Mouse (Mus musculus): ENCODE measurements around the gene Mcam.
"Not testable (repeated sequence)": the region's sequence is repeated elsewhere in the genome, so short reads cannot be mapped to it uniquely, and the experiment has no call there.

Gene Mcam

DNA sequence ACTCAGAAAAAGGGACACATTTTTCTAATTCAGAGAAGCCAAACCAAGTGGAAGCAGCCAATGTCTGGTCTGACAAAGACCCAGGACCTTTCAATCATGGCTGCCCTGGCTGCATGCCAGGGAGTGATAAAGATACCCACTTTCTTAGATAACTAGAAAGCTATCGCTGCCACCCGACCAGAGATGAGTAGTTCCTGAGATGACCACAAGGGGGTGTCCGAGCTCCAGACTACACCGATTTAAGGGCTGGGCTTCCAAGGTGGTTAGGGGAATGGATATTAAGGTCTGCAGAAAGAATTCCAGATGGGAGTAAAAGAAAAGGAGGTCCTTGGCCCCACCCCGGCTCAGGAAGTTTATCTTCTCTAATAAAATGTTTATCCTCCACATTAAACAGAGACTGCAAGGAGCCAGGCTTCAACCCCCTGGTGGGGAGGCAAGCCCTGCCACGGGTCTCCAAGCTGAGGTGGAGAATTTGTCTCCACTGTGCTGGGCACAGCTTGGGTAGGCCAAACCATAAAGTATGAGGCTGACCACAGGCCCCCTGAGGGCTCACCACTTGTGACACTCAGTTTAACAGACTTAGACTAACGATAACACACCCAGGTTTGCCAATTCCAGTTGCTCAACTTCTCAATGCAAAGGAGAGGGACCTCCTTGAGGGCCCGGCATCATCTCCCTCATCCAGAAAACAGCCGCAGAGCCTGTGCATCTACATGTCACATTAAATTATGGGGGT, 24.7 kb upstream of the Mcam start:
- DNase-seq (ENCODE audit: low spot score) = peak; percentile 81

DNA sequence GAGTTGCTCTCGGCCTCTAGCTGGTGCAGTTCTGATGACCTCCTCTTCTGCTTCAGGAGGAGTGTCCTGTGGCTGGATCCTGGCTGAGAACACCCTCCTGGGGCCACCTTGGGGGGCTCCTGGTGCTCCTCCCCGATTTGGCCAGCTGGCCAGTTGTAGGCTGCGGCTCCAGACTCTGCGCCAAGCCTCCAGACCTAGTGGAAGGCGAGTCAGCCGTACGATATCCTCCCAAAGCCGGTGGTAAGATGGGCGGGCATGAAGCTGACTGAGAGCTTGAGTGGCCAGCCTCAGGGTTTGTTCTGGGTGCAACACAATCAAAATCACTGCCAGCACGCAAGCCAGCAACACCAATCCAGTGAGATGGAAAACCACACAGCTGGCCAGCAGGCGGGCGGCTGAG, 22.4 kb upstream of the Mcam start:
- DNase-seq (ENCODE audit: low spot score) = not testable (repeated sequence)

DNA sequence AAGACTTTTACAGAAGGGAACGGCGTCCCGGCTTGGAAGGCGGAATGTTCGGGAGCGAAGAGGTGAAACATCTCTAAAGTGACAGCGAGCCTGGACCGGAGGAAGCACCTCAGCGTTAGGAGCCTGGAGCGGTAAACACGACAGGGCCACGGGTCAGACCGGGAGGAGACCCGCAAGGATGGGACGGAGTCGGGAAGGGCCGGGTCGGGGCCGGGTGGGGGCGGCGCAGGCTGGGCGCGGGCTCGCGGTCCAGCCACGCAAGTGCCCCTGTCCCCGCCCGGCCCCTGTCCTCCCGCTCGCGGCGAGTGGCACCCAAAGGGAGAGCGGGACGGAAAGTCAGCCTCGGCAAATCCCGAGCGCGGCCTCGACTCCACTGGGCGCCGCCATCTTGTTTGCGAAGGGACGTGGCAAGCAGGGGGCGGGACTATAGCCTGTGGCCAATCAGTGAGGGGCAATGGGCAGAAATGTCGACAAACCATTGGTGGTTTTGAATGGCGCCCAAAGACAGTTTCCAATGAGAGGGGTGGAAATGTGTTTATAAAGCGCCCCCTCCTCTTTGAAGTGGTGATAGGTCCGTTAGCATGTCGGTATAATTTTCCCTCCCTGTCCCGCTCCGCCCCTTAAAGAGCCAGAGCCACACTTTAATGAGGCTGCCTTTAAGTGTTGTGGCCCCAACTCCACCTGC, 21.0 kb upstream of the Mcam start, which contains the start of the genes Gm49380 and Rnf26:
TSS of gene Gm49380 (minus strand) at position 396 of the 685 bp plus-strand sequence.
TSS of gene Rnf26 (minus strand) at position 413 of the 685 bp plus-strand sequence.
- peak; percentile 98 for DNase-seq (ENCODE audit: low spot score)

DNA sequence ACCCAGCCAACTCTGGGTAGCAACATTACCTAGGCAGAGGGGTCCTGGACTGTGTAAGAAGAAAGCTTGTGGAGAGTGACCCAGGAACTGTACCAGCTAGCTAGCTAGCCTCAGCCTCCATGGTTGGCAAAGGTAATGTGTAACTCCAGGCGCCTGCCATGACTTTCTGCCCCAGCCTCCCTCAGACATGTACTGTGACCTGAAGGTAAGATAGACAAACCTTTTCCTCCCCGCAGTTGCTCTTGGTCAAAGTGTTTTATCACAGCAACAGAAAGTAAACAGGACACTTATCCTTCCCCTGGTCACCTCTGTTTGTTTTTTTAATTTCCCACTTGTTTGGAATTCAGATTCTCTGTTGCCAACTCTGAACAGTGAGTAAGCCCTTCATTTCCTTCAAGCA, 19.8 kb upstream of the Mcam start:
- no peak for DNase-seq (ENCODE audit: low spot score)

DNA sequence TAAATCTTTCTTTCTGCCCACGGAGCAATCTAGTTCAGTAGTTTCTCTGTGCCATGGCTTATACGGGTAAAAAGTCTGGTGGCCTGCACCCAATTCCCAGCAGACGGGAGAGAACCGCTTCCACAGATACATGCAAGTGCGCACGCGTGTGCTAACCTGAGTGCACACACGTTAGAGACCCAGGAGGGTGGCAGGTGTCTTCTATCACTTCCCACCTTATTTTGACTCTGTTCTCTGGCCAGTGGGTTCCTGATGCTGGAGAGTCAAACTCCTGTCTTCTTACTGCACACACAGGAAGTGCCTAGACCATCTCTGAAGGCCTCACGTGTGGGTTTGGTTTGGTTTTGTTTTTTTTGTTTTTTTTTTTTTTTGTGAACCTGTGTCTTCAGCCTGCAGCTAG, 18.7 kb upstream of the Mcam start:
- no peak for DNase-seq (ENCODE audit: low spot score)

DNA sequence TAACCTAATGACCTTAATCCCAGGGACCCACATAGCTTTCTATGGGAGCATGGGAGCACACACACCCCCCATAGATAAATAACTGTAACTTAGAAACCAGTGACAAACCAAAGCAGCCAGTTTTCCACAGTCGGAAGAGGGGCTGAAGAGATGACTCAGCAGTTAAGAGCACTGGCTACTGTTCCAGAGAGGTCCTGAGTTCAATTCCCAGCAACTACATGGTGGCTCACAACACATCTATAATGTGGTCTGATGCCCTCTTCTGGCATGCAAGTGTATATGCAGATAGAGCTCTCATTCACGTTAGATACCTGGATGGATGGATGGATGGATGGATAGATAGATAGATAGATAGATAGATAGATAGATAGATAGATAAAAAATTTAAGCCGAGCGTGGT, 18.1 kb upstream of the Mcam start:
- no peak for DNase-seq (ENCODE audit: low spot score)

DNA sequence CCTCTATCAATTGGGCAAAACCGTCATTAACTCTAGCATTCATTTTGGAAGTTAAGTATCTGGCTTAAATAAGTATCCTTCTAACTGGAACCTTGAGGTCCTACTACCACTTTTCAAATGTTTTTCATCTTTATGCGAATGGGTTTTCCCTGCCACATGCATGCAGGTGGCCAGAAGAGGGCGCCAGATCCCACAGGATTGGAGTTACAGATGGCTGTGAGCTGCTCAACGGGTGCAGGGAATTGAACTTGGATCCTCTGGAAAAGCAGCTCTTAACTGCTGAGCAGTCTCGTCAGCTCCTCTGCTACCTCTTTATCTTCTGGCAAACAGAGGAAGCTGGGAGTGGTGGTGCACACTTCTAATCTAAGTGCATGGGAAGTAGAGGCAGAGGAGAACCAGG, 15.3 kb upstream of the Mcam start:
- DNase-seq (ENCODE audit: low spot score) = peak; percentile 56

DNA sequence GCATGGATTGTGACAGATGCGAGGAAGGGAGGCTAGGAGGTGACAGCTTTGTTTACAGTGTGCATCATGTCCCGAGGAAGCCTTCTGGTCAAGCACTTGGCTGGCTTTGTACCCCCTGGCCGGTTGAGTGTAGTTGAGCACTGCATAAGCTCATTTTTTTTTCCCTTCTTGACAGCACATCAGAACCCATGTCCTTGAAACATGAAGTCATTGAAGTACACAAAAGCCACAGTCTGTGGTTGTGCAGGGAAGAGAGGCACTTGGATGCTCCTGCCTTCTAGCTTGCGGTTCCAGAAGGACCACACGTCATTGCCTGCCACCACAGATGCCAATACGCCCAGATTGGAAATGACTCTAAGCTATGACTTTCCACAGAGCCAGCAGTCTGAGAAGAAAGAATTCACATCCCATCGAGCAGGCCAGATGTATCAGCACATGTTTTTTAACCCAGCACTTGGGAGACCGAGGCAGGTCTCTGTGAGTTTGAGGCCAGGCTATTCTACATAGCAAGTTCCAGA, 14.3 kb upstream of the Mcam start:
- DNase-seq (ENCODE audit: low spot score) = no peak

DNA sequence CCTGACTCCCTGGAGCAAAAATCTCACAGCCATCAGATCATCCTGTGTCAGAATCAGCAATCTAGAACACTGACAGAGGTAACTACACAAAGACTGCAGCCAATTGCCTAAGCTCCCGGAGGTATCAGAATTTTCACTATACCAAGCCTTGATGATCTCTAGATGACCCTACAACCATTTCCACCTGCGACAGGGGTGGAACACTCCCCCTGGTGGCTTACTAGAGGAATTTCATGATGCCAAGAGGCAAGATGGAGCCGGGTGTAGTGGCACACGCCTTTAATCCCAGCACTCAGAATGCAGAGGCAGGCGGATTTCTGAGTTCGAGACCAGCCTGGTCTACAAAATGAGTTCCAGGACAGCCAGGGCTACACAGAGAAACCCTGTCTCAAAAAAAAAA, 10.0 kb upstream of the Mcam start:
- no peak for DNase-seq (ENCODE audit: low spot score)

DNA sequence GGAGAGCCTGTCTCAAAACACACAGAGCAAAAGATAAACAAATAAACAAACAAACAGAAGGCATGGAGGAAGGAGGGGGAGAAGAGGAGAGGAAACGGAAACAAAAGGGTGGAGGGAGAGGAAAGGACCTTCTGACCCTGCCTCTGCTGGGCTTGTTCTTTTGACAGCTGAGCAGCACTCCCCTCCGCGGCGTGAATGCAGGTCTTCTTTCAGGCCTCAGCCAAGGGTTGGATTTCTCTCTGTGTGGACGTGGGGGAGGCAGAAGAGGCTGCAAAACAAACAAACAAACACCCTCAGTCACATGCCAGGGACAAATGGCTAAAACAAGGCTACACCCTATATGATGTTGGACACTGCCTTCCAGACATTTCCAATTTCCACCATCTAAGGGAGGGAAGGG, 9.2 kb upstream of the Mcam start:
- no peak for DNase-seq (ENCODE audit: low spot score)

DNA sequence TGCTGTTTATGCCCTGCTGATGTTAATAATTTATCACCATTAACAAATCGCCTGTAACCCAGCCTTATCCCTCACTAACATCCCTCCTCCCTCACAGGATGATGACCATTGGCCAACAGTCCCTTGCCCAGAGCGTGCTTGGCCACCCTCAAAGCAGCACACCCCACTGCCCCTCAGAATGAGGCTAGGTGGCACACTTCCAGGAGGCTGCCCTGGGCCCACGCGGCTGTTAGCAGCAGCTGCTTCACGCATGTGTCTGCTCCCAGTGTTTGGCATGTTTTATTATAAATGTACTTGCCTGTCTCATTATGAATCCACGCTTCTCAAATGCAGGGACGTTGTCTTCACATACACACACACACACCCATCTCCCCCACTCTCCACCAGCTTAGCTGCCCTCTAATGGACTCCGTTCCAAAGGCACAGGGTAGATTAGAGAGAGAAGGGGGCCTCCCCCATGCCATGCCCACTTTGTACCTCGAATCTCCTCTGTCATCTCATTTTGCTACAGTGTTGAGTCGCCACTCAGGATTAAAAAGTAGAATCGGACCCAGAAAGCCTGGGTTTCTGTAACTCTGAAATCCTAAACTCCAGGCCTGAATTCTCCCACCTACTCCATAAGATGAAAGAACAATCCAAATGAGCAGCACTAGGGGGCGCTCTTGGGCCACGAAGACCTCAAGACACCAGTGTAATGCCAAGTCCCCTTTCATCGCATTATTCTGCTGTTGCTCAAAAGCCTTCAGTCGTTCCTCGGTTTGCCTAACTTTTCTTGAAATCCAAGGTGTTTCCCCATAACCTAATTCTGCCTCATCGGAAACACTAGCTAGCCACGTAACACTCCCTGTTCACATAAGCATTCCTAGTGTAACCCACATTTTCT, 8.5 kb upstream of the Mcam start:
- DNase-seq (ENCODE audit: low spot score) = peak; percentile 82

DNA sequence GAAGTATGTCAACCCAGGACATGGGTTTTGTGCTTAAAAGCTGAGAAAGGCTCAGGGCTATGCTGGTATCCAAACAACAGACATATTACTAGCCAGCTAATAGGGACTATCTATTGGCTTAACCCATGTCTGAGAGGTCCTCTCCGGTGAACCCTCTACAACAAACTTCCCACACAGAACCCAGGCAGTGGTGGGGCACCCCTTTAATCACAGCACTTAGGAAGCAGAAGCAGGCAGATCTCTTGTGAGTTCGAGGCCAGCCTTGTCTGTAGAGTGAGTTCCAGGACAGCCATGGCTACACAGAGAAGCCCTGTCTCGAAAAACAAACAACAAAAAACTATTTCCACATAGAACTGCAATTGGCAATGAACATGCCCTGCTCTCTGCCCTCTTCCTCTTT, 7.5 kb upstream of the Mcam start:
- DNase-seq (ENCODE audit: low spot score) = no peak

DNA sequence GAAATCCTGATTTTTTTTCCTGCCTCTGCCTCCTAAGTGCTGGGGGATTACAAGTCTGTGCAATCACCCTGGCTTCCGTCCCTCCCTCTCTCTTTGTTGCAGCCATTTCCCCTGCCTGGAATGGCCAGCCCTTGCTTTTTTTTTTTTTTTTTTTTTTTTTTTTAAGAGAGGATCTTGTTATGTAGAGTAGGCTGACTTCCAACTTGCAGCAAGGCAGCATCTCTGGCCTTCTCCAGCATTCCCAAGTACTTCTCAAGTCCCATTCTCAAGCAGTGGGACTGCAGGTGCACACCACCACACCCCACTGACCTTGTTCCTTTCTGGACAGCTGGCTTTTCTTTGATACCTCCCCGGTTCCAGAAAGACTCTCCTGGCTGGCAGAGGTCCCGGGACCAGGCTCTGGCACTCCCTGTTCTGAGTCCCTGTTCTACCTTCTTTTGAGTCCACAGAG, 6.9 kb upstream of the Mcam start:
- DNase-seq (ENCODE audit: low spot score) = no peak

DNA sequence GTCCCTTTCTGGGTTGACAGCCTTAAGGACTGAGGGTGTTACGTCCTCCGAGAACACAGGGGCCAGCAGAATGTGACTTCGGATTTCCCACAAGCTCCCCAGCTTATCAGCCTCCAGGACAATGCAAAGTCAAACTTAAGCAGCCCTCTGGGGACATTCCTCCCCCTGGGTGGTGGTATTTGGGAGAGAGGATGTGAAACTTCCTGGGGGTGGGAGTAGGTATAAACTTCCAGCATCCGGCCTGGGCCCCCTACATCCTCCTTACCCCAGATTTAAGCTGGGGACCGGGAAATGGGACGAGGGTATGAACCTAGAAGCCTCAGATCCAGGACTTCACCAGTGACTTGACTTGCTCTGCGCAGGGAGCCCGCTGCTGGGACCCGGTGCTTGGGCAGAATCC, 4.6 kb upstream of the Mcam start:
- DNase-seq (ENCODE audit: low spot score) = no peak

DNA sequence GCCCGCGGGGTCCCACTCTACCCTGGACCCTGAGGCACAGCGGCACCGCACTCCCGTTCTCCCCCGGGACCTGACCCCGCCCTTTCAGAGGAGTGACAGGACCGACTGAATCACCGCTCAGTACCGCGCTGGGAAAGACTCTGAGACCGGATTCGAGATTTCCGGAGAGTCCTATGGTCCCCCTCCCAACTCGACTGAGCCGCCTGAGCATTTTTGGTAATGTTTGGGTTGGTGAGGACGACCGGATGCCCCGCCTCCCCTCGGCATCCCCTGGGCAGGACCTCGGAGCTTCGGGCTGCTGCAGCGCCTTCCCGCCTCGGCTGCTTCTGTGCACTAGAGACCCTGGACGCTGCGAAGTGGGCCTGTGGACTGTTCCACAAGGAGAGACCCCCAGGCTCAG, 4.2 kb upstream of the Mcam start:
- DNase-seq (ENCODE audit: low spot score) = no peak

DNA sequence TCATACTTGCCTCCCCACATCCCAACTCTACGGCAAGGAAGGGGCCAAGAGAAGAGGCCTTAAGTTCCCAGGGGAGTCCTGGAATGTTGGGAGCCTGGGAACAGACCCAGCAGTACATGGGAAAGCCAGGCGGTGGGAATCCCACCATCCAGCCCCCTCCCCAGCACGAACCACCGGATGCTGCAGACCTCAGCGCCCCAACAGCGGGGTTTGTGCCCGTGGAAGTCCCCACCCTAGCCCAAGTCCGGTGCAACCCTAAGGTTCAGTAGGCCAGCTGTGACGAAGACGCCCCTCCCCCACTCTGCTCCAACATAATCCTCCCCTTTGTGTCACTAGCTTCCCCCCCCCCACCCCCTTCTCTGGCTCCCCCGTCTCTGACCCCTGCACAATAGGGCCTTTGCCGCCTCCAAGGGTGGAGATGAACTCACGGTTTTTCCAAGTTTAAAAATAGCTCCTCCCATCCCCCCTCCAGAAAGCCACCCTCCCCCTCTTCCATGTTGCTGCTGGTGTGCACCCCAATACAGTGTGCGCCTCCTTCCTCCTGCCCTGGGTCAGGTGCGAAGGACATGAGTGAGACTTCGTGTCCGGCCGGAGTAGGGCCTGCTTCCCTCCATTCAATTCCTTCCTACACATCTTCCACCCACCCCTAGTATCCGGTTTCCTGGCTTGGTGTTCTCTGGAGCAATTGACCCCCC, 3.5 kb upstream of the Mcam start:
- no peak for DNase-seq (ENCODE audit: low spot score)

DNA sequence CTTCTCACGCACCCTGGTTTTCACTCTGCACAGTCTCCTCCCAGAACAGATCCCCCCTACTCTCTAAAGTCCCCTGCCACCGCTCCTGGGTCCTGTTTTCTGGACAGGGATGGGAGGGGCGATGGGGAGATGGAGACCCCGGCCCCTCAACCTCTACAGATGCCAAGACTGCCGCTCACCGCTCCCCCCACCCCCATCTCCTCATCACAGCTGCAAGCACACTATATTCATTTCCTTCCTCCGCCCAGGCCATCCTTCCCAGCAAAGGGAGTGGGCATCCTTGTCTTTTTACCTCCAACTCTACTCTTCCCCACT, 3.0 kb upstream of the Mcam start:
- no peak for DNase-seq (ENCODE audit: low spot score)

DNA sequence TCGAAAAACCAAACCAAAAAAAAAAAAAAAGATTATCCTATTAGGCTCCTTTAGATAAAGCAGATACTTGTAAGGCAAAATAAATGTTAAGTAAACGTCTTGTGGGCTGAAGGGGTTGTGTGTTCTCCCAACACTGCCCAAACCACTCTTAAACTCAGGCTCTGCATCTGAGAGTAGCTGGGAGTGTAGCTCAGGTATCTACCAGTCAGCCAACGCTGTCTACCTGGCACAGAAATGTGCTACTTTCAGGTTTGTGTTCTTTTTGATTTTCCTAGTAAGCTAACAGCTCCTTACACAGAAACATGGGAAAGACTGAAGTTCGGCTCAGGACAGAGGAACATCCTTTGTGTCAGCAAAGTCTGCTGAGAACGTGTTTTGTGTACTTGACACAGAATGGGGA, 2.1 kb upstream of the Mcam start:
- no peak for DNase-seq (ENCODE audit: low spot score)

DNA sequence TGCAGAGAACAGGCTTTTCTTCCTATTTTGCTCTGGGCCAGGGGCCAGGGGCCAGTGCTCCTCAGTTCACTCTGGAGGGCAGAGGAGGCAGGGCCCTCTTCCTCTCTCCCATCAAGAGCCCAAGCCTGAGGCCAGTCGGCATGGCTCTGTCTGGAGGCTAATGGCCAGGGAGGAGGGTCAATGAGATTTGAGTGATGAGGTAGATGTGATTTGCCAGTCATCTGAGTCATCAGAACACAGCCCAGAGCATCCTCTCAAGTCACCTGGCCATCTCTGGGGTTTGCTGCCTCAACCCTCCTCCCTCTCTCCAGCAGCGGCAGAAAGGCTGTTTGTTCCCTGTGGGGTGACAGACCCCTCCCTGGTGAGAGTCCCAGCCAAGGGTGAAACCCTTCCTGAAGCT, 982 bp upstream of the Mcam start:
- no peak for DNase-seq (ENCODE audit: low spot score)

DNA sequence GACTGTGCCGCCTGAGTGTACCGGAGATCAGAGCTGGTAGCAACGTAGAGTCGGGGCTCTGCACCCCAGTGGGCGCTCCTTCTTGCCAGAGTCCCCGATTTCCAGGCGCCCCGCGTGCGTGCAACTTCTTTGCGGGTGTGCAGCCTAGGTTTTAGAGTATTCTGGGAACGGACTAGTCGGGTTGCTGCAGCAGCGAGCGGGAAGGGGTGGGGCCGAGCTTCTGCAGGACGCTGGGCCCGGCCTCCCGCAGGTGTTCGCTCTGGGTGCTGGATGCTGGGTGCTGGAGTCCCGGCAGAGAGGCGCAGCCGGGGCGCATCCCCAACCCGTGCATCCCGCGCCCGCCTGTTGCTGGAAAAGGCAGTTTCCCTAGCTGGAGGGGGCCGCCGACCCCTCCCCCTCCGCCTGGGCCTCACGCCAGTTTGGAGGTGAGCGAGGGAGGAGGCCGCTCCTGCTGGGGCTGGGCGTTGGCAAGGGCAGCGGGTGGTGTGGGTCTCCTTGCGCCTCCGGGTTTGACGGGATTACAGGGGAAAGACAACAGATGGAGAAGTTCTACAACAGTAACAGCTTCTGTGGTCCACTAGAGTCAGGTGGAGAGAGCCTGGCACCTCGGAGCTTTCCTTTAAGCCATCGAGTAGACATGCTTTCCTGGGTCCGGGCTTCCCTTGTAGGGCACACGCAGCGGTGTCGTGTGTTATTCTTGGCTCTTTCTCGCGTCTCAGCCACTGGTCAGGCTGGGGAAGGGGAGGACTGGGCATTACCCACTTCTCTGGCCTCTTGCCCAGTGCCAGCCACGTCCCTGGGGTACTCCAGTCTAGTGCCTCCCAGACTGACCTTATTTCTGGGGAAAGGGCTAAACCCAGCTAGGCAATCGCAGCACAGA, 822 bp downstream of the Mcam start:
- no peak for DNase-seq (ENCODE audit: low spot score)
